Mouse (Mus musculus): ENCODE results near the gene Gm49333. TPM values are rescaled to one million over a fixed set of nuclear protein-coding genes. Genes with fewer than 3 reads are reported as not detected.

The Gm49333 gene
- not detected in 2 replicates for polyA plus RNA-seq (2012; ENCODE audit: insufficient read depth, low replicate concordance)

DNA sequence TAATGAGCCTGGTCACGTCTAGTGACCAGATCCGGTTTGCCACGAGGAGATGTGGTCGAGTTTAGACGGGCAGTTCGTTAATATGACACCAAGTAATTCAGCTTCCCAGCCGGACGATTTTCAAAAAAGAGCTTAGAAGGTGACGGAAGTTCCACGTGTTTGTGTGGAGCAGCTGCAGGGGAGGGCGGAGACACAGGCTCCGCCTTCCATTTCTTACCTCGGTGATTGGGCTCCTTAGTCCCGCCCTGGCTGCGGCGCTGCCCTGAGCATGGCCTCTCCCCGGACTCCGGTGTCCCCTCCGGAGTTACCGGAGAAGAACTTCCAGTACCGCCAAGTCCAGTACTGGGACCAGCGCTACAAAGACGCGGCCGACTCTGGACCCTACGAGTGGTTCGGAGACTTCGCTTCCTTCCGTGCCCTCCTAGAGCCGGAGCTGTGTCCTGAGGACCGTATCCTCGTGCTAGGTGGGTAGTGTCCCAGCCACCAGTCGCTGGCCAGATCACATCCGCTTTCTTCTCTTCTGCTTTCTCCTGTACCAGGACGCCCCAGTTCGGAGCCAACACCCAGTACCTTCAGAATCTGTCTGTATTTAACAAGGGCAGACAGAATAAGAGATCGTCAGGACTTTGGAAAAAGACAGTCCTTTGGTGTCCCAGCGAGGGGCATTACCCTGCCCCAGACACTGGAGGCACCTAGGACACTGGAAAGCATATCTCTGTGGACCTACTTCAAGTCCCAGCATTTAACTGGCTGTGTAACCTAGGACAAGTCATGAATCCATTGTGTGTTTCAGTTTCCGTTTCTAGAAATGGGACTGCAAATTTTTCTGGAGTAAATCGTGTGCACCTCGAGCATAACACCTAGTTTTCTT lies at the start of gene Gm49333, which contains the start of the genes Eef1akmt4 and Alg3:
Gm49333 (plus strand) TSS at position 254 of the 871 bp plus-strand sequence.
Eef1akmt4 (plus strand) TSS at position 237 of the 871 bp plus-strand sequence.
Alg3 (minus strand) TSS at position 379 of the 871 bp plus-strand sequence.
- peaks cover 32% of the 10 kb centered on the region for H3K36me3 ChIP-seq (replicated peaks; ENCODE audit: low read length)

DNA sequence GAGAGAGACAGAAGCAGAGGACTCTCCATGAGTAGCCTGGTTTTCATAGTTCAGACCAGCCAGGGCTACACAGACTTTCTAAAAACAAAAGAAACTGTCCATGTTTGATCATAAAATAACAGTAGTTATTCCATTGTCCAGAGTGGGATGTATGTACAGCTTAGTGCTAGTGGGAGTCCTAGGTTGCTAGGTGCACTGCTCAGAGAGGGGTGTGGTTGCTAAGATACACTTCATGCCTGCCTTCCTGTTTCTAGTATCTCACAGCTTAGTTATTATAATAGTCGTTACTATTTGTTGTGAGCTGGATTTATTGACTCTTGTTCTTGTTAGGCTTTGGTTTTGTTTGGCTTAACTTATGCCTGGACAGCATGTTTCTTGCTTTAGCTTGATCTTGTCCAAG lies 46.3 kb upstream of the Gm49333 start:
- H3K4me3 ChIP-seq (replicated peaks), result no peak overlapping the region
- H3K9me3 ChIP-seq, result no peaks in the 10 kb centered on the region
- peaks cover 22% of the 10 kb centered on the region for H3K27me3 ChIP-seq (replicated peaks)
- H3K4me1 ChIP-seq, result no peaks in the 10 kb centered on the region
- no peak for TF ChIP-seq FLI1 (IDR thresholded peaks at IDR 0.05; ENCODE audit: low read length)
- TF ChIP-seq GATA1 (IDR thresholded peaks at IDR 0.05; ENCODE audit: borderline replicate concordance, low read length), result no peak
- H3K36me3 ChIP-seq (replicated peaks; ENCODE audit: low read length), result peaks cover 36% of the 10 kb centered on the region

More for the DNA sequence above, at the start of gene Gm49333, which contains the start of the genes Eef1akmt4 and Alg3:
- TF ChIP-seq GATA1 (IDR thresholded peaks at IDR 0.05; ENCODE audit: borderline replicate concordance, low read length) (no peak), FLI1 (IDR thresholded peaks at IDR 0.05; ENCODE audit: low read length) (no peak)
- peaks cover 37% of the 10 kb centered on the region for H3K4me1 ChIP-seq
- no peaks in the 10 kb centered on the region for H3K27me3 ChIP-seq (replicated peaks)
- no peaks in the 10 kb centered on the region for H3K9me3 ChIP-seq
- H3K4me3 ChIP-seq (replicated peaks), result peak within 1 kb of the TSS; percentile 97

DNA sequence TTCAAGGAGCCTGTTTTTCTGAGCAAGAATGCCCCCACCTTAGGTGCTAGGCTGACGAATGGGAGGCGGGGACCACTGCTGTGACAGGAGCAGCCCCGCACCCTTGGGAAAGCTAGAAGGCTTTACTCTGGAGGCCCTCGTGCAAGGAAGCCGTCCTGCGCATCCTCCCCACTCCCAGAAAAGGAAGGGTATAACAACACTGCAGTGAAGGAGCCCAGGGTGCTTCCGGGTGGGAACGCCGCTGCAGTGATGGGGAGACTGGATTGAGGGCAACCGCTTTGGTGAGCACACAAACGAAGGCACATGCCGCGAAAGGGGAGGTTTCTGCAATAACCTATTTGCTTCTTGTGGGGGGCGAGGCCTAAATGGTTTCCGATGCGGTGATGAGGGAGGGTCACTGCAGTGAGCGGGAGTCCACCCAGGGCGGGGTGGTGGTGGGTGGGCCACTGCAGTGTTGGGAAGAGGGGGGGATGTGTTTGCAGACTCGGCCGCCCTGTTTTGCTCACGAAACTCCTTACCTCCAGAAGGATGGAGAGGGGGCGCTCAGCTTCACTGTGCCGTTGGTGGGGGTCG lies 22.0 kb upstream of the Gm49333 start, which contains the start of gene Vwa5b2:
Vwa5b2 (plus strand) TSS at position 106 of the 573 bp plus-strand sequence.
- Histone ChIP-seq H3K36me3 (replicated peaks; ENCODE audit: low read length) (no peaks in the 10 kb centered on the region), H3K4me3 (replicated peaks) (peak within 1 kb of the TSS; percentile 88), H3K4me1 (peaks cover 27% of the 10 kb centered on the region), H3K27me3 (replicated peaks) (peaks cover 75% of the 10 kb centered on the region), H3K9me3 (peaks cover 13% of the 10 kb centered on the region)
- TF ChIP-seq FLI1 (IDR thresholded peaks at IDR 0.05; ENCODE audit: low read length) (no peak), GATA1 (IDR thresholded peaks at IDR 0.05; ENCODE audit: borderline replicate concordance, low read length) (no peak)

DNA sequence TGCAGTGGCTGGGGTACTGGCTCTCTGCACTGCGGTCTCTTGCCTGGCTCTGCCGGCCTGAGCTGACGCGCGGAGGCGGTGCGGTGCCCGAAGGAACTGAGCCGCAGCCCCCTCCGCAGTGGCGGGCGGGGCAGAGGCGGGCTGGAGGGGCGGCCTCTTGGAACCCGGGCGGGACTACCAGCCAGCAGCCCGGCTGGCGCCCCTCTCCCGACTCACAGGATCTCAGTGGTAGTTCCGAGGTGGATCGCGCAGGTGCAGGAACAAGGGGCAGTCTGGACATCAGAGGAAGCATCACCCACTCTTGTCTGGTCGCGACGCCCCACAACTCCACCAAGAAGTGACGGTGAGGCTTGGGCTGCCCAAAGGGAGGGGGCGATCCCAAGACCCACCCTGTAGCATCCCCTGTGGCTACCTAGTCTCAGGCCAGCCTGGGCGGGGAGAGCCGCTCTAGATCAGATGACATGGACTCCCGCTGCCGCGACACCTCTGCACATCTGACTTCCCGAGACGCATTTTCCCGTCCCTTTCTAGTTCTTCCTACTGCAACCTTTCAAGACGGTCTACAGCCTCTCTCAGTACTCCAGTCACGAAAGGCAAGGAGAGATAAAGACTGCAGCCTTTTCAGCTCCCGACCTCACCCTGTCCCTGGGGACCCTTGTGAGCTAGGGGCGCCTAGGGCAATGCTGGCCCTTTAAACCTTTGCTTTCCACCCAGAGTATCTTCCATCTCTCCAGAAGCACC lies 21.3 kb upstream of the Gm49333 start:
- TF ChIP-seq FLI1 (IDR thresholded peaks at IDR 0.05; ENCODE audit: low read length) (no peak), GATA1 (IDR thresholded peaks at IDR 0.05; ENCODE audit: borderline replicate concordance, low read length) (no peak)
- Histone ChIP-seq H3K4me3 (replicated peaks) (peak overlapping the region; percentile 88), H3K36me3 (replicated peaks; ENCODE audit: low read length) (no peaks in the 10 kb centered on the region), H3K27me3 (replicated peaks) (peaks cover 77% of the 10 kb centered on the region), H3K9me3 (peaks cover 8% of the 10 kb centered on the region), H3K4me1 (peaks cover 28% of the 10 kb centered on the region)

DNA sequence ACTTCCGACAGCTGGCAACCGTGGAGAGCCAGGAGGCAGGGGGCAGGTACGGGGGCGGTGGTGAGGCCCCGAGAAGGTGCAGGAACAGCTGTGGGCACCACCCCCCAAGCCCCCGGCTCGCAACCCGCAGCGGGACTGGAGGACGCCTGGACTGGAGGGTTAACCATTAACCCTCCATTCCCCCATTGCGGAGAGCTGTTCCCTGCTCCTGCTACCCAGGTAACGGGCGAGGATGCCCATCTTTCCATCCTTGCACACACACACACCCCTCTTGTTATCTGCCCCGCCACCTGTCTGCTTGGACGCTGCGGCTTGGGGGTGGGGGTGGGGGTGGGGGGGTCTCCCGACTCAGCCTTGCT lies 20.8 kb upstream of the Gm49333 start:
- Histone ChIP-seq H3K9me3 (peaks cover 8% of the 10 kb centered on the region), H3K4me1 (peaks cover 33% of the 10 kb centered on the region), H3K27me3 (replicated peaks) (peaks cover 82% of the 10 kb centered on the region), H3K36me3 (replicated peaks; ENCODE audit: low read length) (no peaks in the 10 kb centered on the region), H3K4me3 (replicated peaks) (peak overlapping the region; percentile 88)
- TF ChIP-seq GATA1 (IDR thresholded peaks at IDR 0.05; ENCODE audit: borderline replicate concordance, low read length) (no peak), FLI1 (IDR thresholded peaks at IDR 0.05; ENCODE audit: low read length) (no peak)

DNA sequence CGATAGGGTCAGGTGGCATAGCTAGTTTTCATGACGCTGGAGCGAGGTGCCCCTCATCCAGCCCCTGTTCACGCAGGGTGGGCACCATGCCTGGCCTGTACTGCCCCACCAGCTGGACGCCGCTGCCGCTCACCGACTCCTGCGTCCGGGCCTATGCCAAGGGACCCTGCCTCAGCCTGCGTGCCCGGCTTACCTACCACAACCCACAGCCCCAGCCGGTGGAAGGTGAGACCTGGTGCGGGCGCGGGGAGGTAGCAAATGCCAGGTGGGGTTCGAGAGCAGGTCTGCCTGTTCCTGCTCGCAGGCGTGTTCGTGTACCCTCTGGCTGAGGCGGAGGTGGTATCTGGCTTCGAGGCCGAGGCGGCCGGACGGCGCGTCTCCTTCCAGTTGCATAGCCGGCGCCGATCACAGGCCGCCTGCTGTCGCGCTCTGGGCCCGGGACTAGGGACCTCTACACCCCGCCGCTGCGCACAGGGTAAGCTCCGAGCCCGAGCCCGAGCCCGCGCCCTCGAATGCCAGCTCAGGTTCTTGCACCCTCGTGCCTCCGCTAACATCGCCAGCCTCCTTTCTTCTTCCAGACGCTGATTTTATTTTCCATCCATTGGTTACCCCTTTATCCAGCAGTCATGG lies 20.2 kb upstream of the Gm49333 start:
- Histone ChIP-seq H3K4me3 (replicated peaks) (peak overlapping the region; percentile 81), H3K27me3 (replicated peaks) (peaks cover 87% of the 10 kb centered on the region), H3K36me3 (replicated peaks; ENCODE audit: low read length) (no peaks in the 10 kb centered on the region), H3K9me3 (peaks cover 8% of the 10 kb centered on the region), H3K4me1 (peaks cover 33% of the 10 kb centered on the region)
- TF ChIP-seq FLI1 (IDR thresholded peaks at IDR 0.05; ENCODE audit: low read length), result no peak
- TF ChIP-seq GATA1 (IDR thresholded peaks at IDR 0.05; ENCODE audit: borderline replicate concordance, low read length), result no peak

DNA sequence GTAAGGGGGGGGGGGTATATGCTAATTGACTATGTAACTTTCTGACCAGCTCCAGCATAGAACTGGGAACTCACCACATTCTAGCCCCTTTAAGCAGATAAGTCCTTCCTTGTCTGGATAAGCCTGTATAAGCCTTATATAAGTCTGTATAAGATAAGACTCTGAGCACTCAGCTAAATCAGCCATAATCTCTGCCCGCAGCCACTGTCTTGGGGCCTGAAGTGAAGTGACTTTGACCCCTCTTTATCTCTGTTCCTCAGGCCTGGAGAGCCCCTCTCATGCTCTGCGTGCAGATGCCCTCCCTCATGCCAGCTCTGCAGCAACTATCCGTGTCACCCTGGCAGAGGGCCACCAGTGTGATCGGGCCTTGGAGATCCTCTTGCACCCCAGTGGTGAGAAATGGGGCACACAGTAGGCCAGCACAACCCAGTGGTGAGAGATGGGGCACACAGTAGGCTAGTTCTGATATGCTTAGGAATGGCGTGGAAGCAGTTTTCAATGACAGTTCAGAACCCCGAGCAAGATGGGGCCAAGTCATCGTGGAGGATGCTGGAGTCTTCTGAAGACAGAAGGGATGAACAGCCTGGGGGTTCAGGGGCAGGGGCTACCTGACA lies 16.2 kb upstream of the Gm49333 start:
- no peaks in the 10 kb centered on the region for H3K36me3 ChIP-seq (replicated peaks; ENCODE audit: low read length)
- no peak overlapping the region for H3K4me3 ChIP-seq (replicated peaks)
- H3K9me3 ChIP-seq, result no peaks in the 10 kb centered on the region
- peaks cover 83% of the 10 kb centered on the region for H3K27me3 ChIP-seq (replicated peaks)
- no peak for TF ChIP-seq GATA1 (IDR thresholded peaks at IDR 0.05; ENCODE audit: borderline replicate concordance, low read length)
- no peak for TF ChIP-seq FLI1 (IDR thresholded peaks at IDR 0.05; ENCODE audit: low read length)
- H3K4me1 ChIP-seq, result peaks cover 21% of the 10 kb centered on the region

DNA sequence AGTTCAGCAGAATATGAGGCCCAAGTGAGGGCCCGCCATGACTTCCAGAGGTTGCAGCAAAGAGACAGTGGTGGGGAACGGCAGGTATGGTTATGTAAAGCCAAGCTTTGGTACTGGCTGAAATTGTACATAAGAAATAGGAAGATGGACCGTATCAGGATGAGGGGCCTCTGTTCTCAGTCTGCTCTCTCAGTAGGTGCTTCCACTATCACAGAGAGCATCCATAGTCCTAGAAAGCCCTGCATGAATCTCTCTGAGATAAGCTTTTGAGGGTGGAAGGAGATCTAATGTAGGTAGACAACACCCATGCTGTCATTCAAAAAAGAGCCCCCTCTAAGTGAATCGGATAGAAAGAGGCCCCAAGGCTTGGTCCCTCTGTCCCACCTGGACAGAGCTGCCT lies 15.7 kb upstream of the Gm49333 start:
- peaks cover 16% of the 10 kb centered on the region for H3K4me1 ChIP-seq
- no peak for TF ChIP-seq GATA1 (IDR thresholded peaks at IDR 0.05; ENCODE audit: borderline replicate concordance, low read length)
- TF ChIP-seq FLI1 (IDR thresholded peaks at IDR 0.05; ENCODE audit: low read length), result no peak

More for the DNA sequence above, 15.7 kb upstream of the Gm49333 start:
- H3K36me3 ChIP-seq (replicated peaks; ENCODE audit: low read length), result no peaks in the 10 kb centered on the region
- H3K4me3 ChIP-seq (replicated peaks), result no peak overlapping the region
- H3K27me3 ChIP-seq (replicated peaks), result peaks cover 81% of the 10 kb centered on the region
- H3K9me3 ChIP-seq, result no peaks in the 10 kb centered on the region

Data from megakaryocyte, embryonic 14.5 days (primary cell).